Mouse (Mus musculus): ENCODE results near the gene Tns4. TPM values are rescaled to one million over a fixed set of nuclear protein-coding genes. Genes with fewer than 3 reads are reported as not detected.

The Tns4 gene
- total RNA-seq, 2 experiments from 2014 or later, result 0.07 to 0.18 TPM

Other genes starting within 250 kb of the Tns4 start
- 10 to 100 TPM in 1 of 2 experiments, 1 to 10 TPM in 1; 7.3 to 10.1 TPM for gene Wipf2, start 225.7 kb downstream of the Tns4 start, total RNA-seq (2021)
- gene Cdc6, start 181.5 kb downstream of the Tns4 start, total RNA-seq (2021), result under 1 TPM; 0.40 to 0.41 TPM
- 10 to 100 TPM in 1 of 2 experiments, 1 to 10 TPM in 1; 8.7 to 10.1 TPM for gene Rara, start 161.5 kb downstream of the Tns4 start, total RNA-seq (2021)
- under 1 TPM; 0.36 to 0.45 TPM for gene Gjd3, start 106.3 kb downstream of the Tns4 start, total RNA-seq (2021)
- 1 to 10 TPM; 1.5 to 1.8 TPM for gene Top2a, start 65.1 kb downstream of the Tns4 start, total RNA-seq (2021)
- gene Igfbp4, start 48.1 kb downstream of the Tns4 start, total RNA-seq (2021), result 10 to 100 TPM; 82.2 to 94.0 TPM
- 1 to 10 TPM in 1 of 2 experiments, under 1 TPM in 1; 0.30 to 2.8 TPM for gene Ccr7, start 65.8 kb upstream of the Tns4 start, total RNA-seq (2021)
- gene Smarce1, start 141.7 kb upstream of the Tns4 start, total RNA-seq (2021), result 10 to 100 TPM; 42.0 to 46.3 TPM
- gene Krt222, start 154.8 kb upstream of the Tns4 start, total RNA-seq (2021), result 10 to 100 TPM; 27.8 to 33.0 TPM
- gene Krt24, start 196.0 kb upstream of the Tns4 start, total RNA-seq (2021), result not detected
- gene Krt25, start 233.6 kb upstream of the Tns4 start, total RNA-seq (2021), result not detected
- not detected for gene Krt26, start 248.7 kb upstream of the Tns4 start, total RNA-seq (2021)